Mouse (Mus musculus): Measurements from ENCODE around the gene Scarf2.

Scarf2 gene

DNA sequence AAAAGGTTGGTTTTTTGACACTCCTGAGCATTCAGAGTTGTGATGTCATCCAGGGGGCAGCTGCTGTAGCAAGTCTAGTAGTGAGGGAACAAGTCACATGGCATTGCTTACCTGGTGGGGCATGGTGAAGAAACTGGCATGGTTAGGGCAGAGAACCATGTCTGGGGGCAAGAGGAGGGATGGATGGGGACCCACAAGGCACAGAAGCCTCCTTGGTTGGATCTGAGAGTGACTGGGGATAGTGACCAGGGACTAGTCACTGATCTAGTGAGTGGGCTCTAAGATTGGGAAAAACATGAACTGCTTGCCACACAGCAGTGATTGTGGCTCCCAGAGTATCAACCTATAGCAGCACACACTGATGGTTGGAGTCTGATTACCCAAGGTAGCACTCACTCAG, 2.5 kb downstream of the Scarf2 start:
- no peak for DNase-seq

DNA sequence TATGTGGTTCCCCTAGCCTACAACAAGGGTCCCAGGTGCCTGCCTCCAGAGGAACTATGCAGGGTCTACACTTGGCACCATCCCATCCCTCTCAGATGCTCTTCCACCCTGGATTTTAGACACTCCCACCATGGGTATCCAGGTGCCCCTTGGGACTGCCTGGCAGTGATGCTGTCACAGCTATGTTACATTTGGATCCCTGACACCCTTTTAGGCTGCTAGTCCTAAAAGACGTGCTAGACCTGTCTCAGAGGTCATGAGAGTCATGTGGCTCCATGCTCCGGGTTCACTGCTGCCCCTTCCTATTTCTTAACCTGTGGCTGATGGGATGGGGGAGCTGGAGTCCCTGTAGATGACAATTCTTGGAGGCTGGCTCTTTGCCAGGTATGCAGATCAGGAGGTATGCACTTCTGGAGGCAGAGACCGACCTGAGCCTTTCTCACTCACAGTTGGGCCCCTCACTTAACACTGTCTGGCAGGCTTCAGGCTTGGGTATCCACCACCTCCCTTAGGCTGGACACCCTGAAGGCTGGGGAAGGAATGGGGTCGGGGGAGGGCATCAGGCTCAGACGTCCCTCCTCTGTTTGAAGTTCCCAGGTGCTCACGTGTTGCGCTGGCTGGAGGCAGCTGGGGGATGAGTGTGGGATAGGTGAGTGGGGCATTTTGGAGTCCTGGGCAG, 4.8 kb downstream of the Scarf2 start:
- peak in 1 of 2 experiments; percentile 33 for DNase-seq

DNA sequence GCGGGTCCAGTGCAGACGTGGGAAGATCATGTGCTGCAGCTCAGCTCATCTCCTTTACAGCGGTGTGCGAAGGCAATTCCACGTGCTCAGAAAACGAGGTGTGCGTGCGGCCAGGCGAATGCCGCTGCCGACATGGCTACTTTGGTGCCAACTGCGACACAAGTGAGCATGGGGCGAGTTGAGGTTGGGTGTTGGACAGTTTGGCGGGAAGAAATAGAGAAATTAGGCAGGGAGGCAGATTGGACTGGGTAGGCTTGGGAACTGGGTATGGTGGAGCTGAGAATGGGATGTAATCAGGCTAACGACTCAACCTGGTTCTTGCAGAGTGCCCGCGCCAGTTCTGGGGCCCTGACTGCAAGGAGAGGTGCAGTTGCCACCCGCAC, 5.4 kb downstream of the Scarf2 start:
- DNase-seq = no peak

DNA sequence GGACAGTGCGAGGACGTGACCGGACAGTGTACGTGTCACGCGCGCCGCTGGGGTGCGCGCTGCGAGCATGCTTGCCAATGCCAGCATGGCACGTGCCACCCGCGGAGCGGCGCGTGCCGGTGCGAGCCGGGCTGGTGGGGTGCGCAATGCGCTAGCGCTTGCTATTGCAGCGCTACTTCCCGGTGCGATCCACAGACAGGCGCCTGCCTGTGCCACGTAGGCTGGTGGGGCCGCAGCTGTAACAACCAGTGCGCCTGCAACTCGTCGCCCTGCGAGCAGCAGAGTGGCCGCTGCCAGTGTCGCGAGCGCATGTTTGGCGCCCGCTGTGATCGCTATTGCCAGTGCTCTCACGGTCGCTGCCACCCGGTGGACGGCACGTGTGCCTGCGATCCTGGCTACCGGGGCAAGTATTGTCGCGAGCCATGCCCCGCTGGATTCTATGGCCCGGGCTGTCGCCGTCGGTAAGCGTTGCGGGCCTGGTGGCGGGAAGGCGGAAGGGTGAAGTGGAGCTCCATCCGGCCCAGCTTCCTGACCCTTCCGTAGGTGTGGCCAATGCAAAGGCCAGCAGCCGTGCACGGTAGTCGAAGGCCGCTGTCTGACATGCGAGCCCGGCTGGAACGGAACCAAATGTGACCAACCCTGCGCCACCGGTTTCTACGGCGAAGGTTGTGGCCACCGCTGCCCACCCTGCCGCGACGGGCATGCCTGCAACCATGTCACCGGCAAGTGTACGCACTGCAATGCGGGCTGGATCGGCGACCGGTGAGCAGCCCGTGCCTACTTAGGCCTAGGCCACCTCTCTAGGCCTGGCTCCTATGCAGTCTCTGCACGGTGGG, 6.0 kb downstream of the Scarf2 start:
- DNase-seq = peak; percentile 51 to 63

DNA sequence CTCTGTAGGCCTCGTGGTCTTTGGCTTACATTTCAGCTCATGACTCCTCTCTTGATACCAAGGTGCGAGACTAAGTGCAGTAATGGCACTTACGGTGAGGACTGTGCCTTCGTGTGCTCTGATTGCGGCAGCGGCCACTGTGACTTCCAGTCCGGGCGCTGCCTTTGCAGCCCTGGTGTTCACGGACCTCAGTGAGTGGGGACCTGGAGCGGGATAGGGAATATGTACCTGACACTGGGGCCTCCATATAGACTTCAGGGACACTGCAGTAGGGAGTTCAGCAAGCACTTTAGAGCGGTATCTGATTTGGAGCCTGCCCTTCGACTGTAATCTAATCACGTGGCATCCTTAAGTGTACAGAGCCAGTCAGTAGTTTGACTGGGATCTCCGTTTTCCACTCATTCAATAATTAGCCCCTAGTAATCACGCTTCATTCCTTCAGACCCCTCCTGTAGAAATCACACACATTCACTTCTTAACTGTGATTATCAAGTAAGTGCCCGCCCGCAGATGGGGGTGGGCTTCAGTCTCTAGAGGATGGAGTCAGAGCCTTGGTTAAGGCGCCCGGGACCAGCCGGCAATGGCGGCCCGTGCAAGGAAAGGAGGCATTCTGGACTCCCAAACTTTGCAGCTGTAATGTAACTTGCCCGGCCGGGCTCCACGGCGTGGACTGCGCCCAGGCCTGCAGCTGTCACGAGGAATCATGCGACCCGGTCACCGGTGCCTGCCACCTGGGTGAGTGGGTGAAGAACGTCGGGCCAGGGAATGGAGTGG, 6.8 kb downstream of the Scarf2 start:
- DNase-seq = no peak

DNA sequence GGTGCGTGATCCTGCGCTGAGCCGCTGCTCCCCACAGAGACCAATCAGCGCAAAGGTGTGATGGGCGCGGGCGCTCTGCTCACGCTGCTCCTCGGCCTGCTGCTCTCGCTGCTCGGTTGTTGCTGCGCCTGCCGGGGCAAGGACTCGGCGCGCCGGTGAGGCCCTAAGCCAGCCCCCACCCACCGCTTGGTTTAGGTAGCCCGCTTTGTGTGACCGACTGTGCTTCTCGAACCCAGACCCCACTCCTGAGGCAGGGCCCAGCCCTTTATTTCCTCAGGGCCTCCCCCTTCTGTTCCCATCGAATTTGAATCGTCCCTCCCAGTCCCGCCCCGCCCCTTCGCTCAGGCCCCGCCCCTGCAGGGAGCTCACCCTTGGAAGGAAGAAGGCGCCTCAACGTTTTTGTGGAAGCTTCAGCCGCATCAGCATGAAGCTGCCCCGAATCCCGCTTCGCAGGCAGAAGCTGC, 7.4 kb downstream of the Scarf2 start:
- DNase-seq = peak; percentile 39 to 42

DNA sequence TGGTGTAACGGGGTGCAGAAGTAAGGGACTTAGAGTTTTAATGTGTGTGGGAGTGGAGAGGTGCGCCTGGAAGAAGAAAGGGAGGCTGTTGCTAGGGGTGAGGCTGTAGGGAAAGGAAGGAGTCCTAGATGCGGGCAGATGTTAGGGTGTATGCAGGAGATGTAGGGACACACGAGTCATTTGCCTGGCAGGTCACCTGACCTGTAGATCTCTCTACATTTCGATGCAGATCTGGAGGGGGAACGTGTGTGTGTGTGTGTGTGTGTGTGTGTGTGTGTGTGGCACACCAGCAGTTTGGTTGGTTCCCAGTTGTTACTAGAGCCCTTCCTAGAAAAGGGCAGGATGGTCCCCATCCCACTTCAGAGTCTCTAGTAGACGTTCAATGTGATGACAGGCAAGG, 7.9 kb downstream of the Scarf2 start:
- DNase-seq = no peak

DNA sequence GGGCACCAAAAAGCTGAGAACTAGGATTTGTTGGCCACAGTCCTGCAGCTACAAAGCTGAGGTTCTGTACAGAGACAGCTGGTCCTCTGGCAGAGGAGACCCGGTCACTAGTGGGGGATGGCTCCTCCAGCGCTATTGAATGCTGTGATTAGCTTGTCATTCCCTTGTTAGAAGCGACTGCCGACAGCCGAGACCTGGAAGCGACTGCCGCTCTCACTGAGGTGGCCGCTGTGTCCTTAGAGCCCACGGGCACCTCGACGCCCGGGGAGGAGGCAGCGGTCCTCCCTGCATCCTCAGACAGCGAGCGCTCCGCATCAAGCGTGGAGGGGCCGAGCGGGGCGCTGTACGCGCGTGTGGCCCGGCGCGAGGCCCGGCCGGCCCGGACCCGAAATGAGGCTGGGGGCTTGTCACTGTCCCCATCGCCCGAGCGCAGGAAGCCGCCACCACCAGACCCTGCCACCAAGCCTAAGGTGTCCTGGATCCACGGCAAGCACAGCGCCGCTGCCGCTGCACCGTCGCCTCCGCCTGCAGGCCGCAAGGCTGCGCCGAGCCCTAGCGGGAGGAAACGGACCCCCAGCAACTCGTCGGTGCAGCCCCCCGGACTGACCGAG, 9.6 kb downstream of the Scarf2 start:
- peak; percentile 47 to 64 for DNase-seq

DNA sequence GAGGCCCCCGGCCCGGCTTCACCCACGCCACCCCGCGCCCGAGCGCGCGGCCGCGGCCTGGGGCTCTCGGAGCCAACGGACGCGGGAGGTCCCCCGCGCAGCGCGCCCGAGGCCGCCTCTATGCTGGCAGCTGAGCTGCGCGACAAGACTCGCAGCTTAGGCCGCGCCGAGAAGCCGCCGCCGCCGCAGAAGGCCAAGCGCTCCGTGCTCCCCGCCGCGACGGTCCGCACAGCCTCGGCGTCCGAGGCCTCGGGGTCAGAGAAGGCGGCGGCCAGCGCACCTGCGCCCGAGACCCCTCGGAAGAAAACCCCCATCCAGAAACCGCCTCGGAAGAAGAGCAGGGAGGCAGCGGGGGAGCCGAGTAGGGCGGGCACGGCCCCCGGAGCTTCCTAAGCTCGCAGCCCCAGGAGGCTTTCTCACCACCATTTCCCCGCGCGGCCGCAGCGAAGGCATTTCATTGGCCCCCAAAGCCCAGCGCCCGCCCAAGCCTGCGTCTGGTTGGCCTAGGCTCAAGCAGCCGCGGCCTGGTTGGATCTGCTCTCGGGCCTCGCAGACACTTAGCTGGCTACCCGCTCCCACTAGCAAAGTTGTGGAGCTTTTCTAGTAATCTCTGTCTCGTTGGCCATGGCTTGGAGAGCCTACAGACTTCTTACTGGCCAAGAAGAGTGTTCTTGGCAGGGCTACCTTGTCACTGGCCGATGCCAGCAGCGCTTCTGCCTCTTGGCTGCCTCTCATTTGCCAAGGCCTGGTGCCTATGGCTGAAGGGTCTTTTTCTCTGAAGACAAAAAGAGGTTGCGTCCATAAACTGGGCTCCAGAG, 10.3 kb downstream of the Scarf2 start:
- DNase-seq = peak; percentile 92 to 93

DNA sequence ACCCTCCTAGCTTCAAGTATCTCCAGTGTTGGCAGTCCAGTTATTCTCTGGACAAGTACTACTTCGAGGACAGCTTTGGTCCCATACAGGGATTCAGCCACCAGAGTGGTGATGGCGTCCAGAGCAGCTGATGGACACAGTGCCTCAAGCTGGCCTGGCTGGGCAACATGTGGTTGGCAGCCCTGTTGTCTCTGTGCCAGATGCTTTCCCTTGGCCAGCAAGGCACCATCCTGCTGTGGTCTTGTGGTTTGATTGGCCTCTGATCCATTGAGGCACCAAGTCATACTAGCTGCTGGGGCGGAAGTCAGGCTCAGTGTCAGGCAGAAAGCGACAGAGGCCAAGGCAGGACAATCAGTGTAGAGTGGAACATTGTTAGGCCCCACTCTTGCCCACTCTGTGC, 12.0 kb downstream of the Scarf2 start:
- DNase-seq = peak; percentile 68 to 72

DNA sequence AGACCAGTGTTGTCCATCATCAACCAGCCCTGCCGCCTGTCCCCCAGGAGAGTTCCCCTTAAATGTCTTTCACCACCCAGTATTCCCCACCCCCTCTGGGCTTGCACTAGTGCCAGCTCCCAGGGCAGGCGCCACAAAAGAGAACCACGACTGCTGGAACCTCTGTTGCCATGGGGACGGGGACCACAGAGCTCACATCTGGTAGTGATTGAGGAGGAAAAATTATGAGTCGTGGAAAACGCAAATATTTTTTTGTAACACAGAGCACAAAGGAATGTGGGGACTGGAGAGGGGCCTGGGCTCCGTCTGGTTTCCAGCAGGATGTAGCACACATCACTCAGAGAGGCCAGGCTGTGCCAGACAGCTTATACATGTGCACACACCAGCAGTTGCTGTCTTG, 12.6 kb downstream of the Scarf2 start:
- DNase-seq = peak; percentile 38 to 51

DNA sequence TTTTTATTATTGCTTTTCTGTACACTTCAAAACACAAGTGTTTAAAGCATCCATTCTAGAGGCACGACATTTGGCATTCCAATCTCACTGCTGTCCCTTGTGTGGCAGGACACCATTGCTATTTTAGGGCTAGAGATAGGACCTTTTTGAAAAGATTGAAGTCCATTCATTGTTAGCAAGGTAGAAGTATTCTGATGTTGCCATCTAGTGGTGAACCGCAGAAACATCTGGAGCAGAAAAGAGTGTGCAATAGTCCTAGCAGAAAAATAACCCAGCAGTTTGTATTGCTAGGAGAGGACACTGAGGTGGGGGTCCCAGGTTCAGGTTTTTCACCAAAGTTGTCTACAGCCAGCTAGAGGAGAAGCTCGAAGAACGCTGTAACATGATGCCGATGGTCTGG, 15.0 kb downstream of the Scarf2 start:
- peak; percentile 52 to 63 for DNase-seq

DNA sequence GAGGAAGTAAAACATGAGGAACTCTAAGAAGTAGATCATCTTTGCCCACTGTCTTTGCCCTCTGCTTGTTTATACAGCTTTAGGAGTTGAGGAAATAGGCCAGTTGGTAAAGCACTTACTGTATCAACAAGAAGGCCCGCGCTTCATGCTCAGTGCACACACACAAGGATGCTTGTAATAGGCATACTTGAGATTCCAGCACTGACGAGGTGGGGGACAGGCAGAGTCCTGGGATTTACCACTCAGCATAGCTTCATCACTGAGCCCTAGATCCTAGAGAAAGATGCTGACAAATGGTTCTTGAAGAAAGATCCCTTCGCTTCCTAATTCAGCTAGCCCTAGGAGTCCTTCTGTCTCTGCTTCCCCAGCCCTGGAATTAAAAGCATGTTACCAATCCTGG, 16.1 kb downstream of the Scarf2 start:
- DNase-seq = no peak

DNA sequence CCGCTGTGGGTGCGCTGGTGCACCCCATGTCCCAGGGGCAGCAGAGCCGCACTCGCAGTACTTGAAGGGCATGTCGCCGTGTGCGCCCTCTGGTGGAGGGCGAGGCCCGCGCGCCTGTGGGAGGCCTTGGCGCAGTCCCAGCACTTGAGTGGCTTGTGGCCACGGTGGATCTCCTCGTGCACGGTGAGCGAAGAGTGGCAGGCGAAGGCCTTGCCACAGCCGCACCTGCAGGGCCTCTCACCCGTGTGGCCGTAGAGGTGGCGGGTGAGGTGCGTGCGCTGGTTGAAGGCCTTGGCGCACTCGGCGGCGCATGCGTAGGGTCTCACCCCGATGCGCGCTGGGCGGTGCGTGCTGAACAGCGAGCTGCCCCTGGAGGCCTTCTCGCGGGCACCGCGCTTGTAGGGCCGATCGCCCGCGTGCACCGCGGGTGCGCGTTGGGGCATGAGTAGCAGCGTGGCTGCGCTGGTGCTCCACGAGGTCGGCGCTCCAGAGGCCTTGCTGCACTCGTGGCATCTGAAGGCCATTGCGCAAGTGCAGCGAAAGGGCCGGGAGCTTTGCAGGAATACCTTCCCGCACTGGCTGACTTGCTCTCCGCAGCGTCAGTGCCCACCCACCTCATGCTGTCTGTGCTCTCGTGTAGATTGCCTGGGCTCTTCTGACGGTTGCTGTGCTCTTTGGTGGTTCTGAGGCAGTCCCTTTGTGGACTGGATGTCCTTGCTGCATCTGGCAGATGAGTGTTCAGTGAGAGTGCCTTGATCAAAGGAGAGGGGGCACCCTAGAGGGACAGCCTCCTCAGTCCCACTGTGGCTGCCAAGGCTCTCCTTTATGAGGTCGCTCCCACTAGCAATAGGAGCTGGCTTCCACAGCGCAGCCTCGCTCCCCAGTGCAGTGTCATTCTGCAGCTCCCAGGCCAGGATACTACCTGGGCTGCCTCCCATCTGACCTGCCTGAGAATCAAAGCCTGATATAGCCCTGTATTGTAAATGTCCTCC, 18.6 kb downstream of the Scarf2 start:
- peak; percentile 82 to 84 for DNase-seq

DNA sequence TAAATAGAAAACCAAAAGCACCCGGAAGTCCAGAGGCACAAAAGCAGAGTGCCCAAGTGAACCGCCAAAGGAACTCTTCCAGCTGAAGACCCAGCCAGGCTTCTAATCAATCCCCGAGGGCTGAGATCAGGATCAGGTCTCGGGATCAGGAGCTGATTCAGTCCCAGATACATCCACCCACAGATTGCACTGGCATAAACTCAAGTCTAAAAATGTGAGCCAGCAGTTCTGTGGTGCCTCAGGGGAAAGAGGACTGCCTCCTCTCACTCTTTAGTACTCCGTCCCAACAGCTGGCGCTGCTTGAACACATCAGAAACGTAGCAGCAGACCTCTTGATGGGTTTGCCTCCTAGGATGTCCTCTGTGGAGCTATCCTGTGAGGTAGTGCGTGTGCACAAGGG, 19.4 kb downstream of the Scarf2 start:
- DNase-seq = no peak

DNA sequence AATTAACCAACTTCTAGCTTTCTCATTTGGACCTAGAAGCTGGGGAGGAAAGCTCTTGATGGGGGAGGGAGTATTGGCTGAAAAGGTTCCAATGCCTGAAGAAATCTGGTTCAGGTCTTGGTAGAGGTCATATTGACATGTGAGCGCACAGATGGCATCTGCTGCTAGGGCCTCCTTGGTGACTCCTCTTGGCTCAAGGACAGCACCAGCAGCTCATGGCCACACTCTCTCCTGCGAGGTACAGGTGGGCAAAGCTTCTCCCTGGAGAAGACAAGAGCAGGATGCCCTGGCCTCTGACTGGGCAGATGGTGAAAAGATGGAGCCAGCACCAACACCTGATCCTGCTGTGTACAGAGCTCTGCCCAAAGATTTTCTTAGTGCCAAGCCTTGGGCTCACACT, 29.4 kb downstream of the Scarf2 start:
- DNase-seq = peak; percentile 75 to 80

DNA sequence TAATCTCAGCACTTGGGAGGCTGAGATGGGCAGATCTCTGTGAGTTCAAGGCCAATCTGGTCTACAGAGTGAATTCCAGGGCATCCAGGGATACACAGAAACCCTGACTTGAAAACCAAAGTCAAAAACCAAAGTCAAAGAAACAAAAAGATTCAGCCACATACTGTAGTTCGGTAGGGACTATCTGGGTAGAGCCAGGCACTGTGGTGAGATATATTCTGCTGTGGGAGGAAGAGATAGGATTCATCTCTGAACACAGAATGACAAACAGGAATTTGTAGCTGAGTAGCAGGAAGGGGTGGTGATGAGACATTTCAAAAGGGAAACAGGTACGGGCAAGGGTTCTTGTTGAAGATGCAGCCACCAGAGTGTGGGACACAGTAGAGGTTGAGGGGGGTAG, 31.1 kb downstream of the Scarf2 start:
- no peak for DNase-seq

DNA sequence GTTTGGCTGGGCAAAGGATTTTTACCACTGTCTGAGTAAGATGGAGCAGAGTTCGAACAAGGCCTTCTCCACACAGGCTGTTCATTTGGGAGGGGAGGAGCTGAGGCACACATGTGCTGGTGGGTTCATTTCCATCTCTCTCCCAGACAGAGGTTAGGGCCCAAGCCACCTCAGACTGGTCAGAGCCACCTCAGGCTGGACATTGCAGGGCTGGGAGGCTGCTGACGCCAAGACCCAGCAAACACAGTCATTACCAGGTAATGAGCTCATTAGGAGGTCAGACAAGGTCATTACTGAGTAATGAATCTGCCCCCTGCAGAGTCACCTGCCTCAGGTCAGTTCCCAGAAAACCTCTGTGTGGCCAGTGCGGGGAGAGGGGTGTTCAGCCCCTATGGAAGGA, 31.8 kb downstream of the Scarf2 start:
- DNase-seq = no peak

DNA sequence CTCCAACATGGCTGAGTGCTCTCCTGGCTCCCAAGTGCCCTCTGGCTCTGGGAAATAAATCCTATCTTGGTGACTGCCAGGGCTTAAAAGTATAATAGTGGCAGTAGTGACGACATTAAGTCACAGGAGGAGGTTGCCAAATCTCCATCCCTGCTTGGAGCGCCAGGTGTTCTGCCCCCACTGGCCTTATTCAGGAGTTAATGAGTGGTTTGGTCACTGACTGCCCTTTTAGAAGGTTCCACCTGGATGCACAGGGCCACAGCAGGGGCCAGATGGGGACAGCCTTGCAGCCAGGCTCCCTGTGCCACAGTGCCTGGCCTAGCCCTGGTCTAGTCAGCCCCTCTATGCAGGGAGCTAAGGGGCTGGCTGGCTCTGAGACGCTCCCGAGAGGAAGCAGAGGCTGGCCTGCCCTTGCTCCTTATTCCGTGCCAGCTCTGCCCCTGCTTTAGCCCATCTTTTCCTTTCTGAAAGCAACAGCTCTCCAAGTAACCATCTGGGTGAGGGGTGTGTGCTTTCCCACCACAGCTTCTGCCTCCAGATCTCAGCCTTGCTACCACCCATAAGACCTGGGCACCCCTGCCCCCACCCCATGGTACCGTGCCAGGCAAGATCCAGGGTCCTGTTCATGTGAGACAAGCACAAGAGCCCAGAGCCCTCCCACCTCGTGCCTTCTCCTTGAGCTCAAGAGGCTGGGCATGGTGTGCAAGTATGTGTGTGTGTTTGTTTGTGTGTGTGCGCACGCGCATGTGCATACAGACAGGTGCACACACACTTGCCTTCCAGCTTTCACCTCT, 33.5 kb downstream of the Scarf2 start:
- peak in 1 of 2 experiments; percentile 72 for DNase-seq

DNA sequence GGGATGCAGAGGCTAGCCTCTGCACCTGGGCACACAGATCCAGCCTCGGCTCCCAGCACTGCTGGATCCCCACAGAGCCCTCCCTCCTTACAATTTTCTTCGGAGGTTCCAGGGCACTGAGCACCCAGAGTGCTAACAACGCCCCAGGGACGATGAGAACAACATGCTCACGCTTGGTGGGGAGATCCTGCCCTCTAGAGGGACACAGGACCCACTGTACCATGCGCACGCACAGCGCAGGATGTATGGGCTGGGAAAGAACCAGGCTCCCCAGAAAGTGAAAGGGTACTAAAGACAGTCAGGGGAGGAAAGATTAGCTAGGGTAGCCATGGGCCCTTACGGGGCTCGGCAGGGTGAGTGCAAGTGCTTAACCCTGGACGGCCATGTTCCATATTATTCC, 34.7 kb downstream of the Scarf2 start:
- no peak for DNase-seq
